Mouse (Mus musculus): ENCODE measurements around the gene Egln2. TPM values are rescaled to one million over a fixed set of nuclear protein-coding genes. Genes with fewer than 3 reads are reported as not detected.

Egln2 gene
- 68.6 TPM for polyA plus RNA-seq (2017; shearing (Covaris generic))

DNA sequence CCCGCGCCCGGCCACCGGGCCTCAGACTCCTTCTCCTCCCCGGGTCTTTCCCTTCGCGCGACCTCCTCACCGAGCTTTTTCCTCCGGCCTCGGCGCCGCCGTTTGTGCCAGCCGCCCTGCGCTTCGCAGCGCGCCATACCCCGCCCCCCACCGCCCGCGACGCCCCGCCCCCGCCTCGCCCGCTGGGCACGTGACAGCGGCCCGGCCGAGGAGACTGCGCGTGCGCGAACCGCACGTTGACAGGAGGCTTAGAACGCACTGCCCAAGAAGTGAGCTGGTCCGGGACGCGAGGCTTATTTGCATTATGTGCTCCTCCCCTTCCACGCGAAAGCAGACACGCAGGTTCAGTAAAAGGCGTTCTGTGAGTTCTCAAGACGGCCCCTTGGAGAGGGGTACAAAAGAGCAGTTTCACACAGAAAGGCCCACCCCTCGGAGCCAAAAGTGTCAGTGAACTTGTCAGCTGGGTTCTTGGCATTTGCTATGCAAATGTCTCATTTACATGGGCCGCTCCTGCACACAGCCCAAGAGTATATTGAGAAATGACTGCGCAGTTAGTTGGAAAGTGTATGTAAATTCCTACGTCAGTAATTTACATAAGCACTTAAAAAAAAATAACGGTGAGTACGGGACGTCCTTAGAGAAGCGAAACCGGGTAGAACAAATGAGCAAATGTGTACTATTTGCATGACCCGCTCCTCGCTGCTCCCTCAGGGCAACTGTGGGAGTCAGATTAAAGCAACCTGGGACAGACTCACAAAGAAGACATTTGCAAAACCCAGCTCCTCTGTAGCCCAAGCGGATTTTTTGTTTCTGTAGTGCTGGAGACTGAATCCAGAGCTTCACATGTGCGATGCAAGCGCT lies at the start of gene Egln2:
TSS of gene Egln2 (minus strand) at position 189 of the 861 bp plus-strand sequence.

DNA sequence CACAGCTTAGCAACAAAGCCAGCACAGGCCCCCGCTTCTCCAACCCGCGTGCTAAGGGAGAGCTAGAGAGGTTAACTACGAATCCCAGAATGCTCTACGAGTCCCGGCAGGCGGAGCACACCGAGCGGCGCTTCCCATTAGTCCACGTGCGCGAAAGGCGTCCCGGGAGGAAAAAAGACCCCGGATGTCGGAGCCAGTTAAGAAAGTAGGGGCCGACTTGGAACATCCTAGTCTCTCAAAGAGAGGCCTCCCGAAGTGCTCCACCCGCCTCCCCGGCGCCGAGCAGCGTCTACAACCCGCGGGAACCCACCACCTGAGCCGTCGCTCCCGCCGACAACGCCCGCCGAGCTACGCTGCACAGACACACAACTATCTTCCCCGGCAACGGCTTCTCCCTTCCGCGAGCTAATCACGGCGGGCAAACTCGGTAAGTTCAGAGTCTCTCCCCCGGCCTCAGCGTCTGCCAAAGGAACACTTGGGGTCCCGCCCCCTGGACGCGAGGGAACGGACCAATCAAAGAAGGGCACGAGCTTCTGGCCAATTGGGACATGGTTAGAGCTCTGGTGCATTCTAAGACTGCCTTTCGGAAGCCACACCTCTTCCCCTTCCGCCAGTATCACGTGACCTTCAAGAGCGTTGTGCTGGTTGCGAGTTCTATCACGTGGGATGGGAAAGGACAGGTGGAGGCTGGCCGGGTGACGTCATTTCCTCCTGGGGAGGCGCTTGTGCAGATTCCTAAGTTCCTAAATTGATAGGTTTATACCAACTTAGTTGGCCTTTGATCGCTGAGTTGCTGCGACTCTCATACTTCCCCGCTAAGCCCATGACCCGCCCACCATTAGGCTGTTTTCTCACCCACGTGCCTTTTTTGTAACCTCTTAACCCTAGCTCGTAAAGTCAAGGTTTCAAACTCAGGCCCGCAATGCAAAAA lies 29.3 kb upstream of the Egln2 start, which contains the start of the genes BC024978 and Snrpa:
TSS of gene BC024978 (plus strand) at position 101 of the 931 bp plus-strand sequence.
TSS of gene Snrpa (minus strand) at position 591 of the 931 bp plus-strand sequence.

DNA sequence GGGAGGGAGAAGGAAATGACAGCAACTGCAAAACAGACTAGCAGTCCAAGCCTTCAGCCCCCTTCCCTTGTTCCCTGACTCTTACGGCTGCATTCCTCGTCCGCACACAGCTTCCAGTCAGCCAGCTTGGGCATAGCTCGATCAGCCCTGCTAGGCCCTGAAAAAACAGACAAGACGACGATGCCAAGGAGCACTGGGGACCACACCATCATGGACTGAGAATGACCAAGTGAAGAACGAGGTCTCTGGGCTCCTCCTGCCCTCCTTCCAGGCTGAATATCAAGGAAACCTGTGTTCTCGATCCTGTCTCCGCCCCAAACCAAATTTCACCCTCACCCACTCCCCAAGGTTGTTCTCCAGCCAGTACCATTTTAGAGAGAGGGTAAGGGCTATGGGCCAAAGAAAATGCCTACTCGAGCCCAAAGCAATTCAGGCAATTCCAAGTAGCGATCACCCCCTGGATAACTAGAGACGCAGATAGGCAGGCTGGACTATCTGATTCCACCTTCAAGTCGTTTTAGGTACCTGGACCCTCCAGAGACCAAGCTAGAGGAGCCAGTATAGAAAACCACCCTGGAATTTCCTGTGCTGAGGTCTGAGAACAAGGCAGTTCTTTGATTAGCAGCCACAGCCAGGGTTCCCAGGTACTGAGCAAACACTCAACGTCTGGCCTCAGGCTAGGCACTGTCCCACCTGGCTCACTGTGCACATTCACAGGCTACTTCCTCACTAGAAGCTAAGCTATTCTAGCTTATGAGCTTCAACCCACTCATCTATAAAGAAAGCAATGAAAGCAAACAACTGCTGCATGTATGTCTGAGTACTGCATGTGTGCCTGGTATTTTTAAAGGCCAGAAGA lies 14.5 kb upstream of the Egln2 start, which contains the start of the genes Gm21983 and Mia:
TSS of gene Gm21983 (minus strand) at position 250 of the 859 bp plus-strand sequence.
TSS of gene Mia (minus strand) at position 321 of the 859 bp plus-strand sequence.

DNA sequence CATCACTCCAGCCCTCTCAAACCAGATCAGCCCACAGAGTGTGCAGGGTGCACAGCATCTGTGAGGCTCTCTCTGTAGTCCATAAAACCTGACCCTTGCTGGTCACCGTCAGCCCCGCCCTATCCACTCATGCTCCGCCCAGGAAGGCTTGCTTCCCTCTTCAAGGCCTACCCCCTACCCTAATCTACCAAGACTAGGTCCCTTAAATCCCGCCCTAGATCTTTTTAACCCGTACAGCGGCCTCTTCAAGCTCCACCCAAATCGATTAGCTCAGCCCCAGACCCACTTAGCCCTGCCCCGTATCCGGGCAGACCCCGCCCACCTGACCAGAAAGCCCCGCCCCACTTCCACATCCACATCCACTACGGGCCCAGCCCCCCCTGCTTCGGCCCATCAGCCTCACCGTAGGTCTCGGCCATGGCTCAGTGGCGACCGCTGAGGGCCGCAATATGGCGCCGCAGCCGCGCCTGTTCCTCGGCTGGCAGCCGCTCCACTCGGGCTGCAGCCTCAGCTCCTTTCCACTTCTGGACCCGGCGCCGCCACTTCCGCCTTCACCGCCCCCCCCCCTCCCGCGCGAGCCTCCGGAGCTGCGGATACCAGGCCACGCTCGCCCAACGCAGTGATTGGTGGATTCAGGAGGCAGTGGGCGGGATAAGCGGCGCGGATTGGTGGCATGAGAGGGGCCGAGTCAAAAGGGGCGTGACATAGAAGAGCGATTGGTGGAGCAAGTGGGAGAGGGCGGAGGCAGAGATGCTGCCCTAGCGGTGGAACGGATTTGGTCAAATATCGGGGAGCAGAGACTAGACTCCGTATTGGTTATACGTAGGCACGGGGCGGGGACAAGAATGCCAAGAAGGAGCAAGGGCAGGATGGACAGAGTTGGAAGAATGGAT lies 12.0 kb upstream of the Egln2 start, which contains the start of gene Rab4b:
TSS of gene Rab4b (minus strand) at position 573 of the 893 bp plus-strand sequence.

DNA sequence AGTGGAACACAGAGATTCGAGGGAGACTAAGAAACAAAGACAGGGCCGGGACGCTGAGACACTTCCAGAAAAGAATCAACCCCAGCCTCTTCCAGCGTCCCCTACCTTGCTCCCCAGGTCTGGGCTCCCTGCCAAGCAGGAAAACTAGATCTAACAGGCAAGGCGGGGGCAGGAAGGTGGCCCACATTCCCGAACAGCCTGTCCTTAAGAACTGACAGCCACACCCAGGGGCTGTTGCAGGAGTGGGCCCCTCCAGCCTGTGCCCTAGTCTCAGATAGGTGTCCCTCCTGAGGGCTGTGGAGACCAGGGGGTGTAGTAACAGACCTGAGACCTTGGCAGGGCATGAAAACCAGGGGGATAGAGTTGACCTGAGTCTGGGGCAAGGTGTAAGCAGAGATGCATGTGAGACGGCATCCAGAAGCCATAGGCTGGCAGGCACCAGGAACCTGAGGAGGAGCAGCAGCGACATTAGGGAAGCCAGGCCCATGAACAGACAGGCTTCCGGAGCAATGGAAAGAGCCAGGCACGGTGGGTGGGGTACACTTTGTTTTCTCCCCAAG lies 13.3 kb downstream of the Egln2 start, which contains the start of gene Cyp2t4:
TSS of gene Cyp2t4 (plus strand) at position 510 of the 560 bp plus-strand sequence.

DNA sequence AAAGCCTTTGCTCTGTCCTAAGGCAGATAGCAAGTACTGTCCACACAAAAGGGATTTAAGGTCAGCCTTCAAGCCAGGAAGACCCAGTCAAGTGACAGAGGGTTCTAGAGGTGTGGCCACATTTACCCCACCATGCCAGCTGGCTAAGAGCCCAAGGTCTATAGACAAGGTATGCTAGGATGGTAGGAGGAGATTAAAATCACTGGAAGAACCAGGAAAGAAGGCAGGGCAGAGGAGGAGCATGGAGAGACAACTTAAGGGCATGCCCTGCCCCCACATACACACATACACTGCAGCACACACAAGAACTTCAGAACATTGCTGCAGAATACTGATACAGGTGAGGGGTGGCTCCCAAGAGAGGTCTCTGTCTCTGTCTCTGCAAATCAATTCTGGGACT lies 46.9 kb downstream of the Egln2 start, which contains the start of gene Cyp2f2:
TSS of gene Cyp2f2 (plus strand) at position 234 of the 400 bp plus-strand sequence.

Other genes starting within 250 kb of the Egln2 start
- not detected for gene Cyp2a22, start 227.4 kb downstream of the Egln2 start, polyA plus RNA-seq (2017; shearing (Covaris generic))
- not detected for gene Cyp2a12, start 137.7 kb downstream of the Egln2 start, polyA plus RNA-seq (2017; shearing (Covaris generic))
- gene Cyp2f2, start 46.9 kb downstream of the Egln2 start, polyA plus RNA-seq (2017; shearing (Covaris generic)) = not detected
- not detected for gene Cyp2t4, start 13.1 kb downstream of the Egln2 start, polyA plus RNA-seq (2017; shearing (Covaris generic))
- 140 TPM for gene Rab4b, start 12.1 kb upstream of the Egln2 start, polyA plus RNA-seq (2017; shearing (Covaris generic))
- not detected for gene Gm21983, start 14.3 kb upstream of the Egln2 start, polyA plus RNA-seq (2017; shearing (Covaris generic))
- 1.6 TPM for gene Mia, start 14.4 kb upstream of the Egln2 start, polyA plus RNA-seq (2017; shearing (Covaris generic))
- 0.83 TPM for gene BC024978, start 29.0 kb upstream of the Egln2 start, polyA plus RNA-seq (2017; shearing (Covaris generic))
- 61.7 TPM for gene Snrpa, start 29.5 kb upstream of the Egln2 start, polyA plus RNA-seq (2017; shearing (Covaris generic))
- gene Itpkc, start 61.9 kb upstream of the Egln2 start, polyA plus RNA-seq (2017; shearing (Covaris generic)) = 12.6 TPM
- gene Coq8b, start 66.2 kb upstream of the Egln2 start, polyA plus RNA-seq (2017; shearing (Covaris generic)) = 17.6 TPM
- 0.91 TPM for gene Numbl, start 91.6 kb upstream of the Egln2 start, polyA plus RNA-seq (2017; shearing (Covaris generic))
- gene Ltbp4, start 170.9 kb upstream of the Egln2 start, polyA plus RNA-seq (2017; shearing (Covaris generic)) = not detected
- gene Shkbp1, start 189.2 kb upstream of the Egln2 start, polyA plus RNA-seq (2017; shearing (Covaris generic)) = 48.4 TPM
- gene Gm20479, start 190.6 kb upstream of the Egln2 start, polyA plus RNA-seq (2017; shearing (Covaris generic)) = not detected

All from naive thymus-derived CD4-positive, alpha-beta T cell, adult 5 months (primary cell).